Mouse (Mus musculus) monocyte, adult 5-6 weeks (primary cell): Measurements from ENCODE around the gene Rufy4. TPM values are rescaled to one million over a fixed set of nuclear protein-coding genes. Genes with fewer than 3 reads are reported as not detected.
A peak's percentile ranks its signal among the peaks of the same experiment; 100 is the strongest.

Experiments
- ATAC-seq: fragments of 153-309, 156-312 bp; replicated peaks from 2 replicates; pipeline ENCODE4 v1.8.0; 2017; ENCODE audit warnings: mild to moderate bottlenecking; ENCODE audit not compliant: low TSS enrichment, insufficient number of reproducible peaks, severe bottlenecking, poor library complexity, low FRiP score
- total RNA-seq: library from RNA; stranded (forward); fragments of 200-1000, 200-491, 200-594 nt; gene quantifications from 3 replicates; pipeline ENCODE4 v1.2.3, GENCODE M21; 2017

Rufy4 gene
- total RNA-seq: 2.6 TPM in 1 of 3 replicates, not detected in the others

DNA sequence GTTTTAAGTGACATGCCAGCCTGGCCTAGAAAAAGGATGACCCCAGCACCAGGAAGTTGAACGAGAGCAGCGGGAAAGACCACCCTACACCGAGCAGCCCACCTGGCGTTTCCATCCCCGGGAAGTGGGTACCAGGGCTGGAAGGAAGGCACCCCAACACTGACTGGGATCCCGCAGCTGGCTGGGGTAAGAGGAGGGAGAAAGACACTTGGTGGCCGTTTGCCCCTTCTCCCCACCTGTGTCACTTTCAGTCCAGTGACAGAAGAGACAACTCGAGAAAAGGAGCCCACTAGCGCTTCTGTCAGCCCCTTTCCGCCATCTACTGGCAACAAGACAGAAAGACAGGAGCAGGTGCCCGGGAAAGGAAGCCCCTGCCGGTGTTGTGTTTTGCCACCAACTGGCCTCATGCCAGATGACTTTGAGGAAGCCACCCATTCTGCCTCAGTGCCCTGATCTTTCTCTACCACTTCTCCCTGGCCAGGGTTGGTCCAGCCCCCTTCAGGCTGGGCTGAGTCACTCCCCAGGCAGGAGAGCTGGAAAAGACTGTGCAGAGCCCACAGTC lies at the start of gene Rufy4:
Gene Rufy4 (plus strand): TSS at position 551 of the 562 bp plus-strand sequence.
- peak; percentile 73 for ATAC-seq

DNA sequence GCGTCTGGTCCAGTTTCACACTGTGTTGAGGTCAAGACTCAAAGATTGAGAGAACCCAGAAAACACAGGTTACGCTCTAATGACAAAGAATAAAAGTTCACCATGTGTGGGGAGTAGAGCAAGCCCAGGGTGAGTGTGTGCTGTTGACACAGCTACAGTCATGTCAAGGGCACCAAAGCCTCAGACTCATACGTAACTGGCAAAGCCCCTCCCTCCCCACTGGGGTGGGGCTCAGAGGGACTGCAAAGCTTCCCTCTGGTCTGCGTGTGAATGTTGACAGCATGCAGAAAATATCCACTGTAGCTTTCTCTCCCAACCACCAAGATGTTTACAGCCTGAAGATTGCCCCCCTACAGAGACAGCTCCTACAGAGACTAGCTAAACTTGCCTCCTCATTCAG lies 49.1 kb upstream of the Rufy4 start:
- no peak for ATAC-seq

- no peak for ATAC-seq
Observed at GRCm38 (mm10) chr1:74077353-74077752, 48.0 kb upstream of the Rufy4 start.

DNA sequence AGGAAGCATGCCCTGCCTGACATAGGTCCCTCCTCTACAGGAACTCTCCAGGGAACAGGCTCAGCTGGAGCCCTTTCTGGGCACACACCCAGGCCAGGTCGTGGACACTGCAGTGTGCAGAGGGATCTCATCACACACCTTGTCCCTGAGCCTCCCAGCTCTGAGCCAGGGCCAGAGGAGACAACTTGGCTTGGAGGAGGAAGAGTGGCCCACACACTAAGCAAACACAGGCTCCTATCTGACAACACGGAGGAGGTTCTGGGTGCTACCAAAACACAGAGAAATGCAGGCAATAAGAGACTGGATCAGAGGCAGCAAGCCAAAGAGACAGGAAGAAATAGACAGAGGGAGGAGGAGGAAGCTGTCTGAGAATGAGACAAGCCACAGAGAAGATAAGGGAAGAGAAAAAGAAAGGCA lies 43.8 kb upstream of the Rufy4 start:
- ATAC-seq: no peak

DNA sequence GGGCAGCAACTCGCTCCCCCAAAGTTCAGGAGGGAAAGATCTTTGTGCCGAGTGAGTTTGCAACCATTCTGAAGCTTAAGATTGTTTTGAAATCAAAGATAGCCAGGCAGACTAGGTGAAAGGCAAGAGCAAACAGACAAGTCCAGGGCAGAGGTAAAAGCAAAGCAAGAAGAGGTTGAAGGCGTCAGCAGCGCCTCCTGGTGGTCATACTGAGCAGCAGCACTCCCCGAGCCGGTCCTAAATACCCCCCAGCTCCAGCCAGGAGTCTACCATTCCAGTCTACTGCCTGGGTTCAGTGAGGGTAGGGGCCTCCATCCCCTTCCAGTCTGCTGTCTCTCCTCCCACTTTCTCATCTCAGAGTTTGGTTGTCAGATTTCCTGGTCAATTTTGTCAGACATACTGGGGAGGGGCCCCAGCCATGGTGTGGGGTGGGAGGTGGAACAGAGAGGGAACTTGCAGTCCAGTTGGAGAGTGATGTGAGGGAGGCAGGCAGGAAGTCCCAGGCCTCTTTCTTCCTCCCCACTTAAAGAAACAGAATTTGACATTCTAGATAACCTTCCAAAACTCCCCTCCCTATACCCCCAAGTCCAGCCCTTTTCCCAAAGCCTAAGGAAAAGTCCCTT lies 42.4 kb upstream of the Rufy4 start:
- peak; percentile 51; the same call in 1 of the 2 replicates for ATAC-seq

GRCm38 (mm10) chr1:74084065-74084705 lies 41.2 kb upstream of the Rufy4 start:
- ATAC-seq: no peak

DNA sequence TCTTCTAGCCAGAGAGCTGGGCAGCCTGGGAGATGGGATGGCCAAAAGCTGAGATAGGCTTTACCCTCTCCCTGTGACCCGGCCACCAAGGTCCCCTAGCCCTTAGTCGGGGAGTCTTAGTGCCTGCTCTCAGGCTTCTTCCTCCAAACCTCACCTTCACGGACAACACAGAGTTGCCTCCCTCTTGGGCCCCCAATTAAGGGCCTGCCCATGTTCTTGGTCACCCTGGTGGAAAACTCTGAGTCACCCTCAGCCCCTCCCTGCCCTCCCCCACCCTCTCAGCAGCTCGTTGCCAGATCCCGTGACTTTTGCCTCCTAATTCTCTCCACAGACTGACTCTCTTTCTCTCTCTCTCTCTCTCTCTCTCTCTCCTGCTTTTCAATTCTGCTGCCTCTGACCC lies 40.6 kb upstream of the Rufy4 start:
- ATAC-seq: no peak

GRCm38 (mm10) chr1:74085566-74085965 lies 39.8 kb upstream of the Rufy4 start:
- ATAC-seq: no peak

- no peak for ATAC-seq
Observed at GRCm38 (mm10) chr1:74088569-74088968, 36.8 kb upstream of the Rufy4 start.

- no peak for ATAC-seq
Observed at GRCm38 (mm10) chr1:74090329-74090728, 35.0 kb upstream of the Rufy4 start.

GRCm38 (mm10) chr1:74091138-74091537 lies 34.2 kb upstream of the Rufy4 start:
- ATAC-seq: no peak

GRCm38 (mm10) chr1:74091611-74092224 lies 33.6 kb upstream of the Rufy4 start:
- ATAC-seq: no peak

DNA sequence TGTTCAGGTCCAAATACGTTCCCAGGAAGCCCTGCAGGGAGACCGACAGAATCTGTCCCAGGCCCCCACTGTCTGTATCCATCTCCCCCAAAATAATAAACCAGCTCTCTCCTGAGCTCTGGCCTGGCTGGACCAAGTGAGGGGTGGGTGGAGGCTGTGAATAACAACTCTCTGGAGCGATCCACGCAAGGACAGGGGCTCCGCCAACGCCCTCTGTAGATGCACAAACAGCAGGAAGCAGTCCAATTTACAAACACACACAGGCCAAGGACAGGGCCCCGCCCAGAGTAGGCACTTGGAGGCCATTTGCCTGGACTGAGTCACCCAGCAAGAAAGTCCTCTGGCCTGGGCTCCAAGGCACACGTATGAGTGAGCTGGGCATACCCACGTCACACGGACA lies 33.1 kb upstream of the Rufy4 start:
- ATAC-seq: no peak

GRCm38 (mm10) chr1:74093447-74093846 lies 31.9 kb upstream of the Rufy4 start:
- ATAC-seq: no peak

GRCm38 (mm10) chr1:74094497-74095270 lies 30.7 kb upstream of the Rufy4 start:
- ATAC-seq: no peak

GRCm38 (mm10) chr1:74095296-74095695 lies 30.0 kb upstream of the Rufy4 start:
- no peak for ATAC-seq

- ATAC-seq: no peak
Observed at GRCm38 (mm10) chr1:74095728-74096127, 29.6 kb upstream of the Rufy4 start.

DNA sequence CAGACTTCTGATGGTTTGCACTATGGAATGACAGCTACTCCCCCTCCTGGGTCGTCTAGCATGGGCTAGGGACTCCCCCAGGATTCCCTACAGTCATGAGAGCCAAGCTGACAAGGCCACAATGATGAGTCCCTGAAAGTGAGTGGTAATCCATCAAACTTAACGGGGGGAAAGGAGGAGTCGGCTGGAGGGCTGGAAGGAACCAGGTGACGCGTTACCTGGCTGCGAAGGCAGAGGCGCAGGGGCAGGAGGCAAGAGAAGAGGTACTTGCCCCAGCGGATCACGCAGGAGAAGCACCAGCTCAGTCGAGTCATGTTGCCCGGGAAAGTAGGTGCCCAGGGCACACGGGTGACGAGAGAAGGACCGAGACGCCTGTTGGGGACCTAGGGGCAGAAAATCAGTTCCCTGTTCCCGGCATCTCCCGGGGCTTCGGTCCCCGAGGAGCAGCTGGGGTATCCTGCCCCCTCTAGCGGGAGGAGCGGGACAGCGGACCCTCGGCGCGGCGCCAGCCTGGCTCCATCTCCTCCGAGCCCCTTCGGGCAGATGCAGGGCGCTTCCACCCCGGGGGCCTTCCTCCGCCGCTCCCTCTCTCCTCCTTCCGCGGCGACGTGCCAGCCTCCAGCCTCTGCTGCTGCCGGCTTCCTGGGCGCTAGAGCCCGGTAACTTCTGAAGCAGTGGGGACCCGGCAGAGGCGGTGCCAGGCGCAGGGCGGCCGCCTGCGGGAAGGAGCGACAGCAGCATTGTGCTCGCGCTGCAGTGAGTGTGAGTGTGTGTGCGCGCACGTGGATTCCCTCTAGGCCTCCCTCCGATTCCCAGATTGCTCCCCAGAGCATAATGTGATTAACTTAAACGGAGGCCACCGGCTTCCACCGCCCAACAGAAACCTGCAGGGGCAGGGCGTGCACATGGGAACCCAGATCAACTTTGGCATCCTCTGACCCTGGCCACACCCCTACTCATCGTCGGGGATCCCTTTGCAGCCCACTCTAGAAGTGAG lies 27.0 kb upstream of the Rufy4 start:
- ATAC-seq: no peak
